Comparison of ENCODE assay signal across 29 mouse cellular contexts in genomic region chr8:96290740-96291139, GRCm38 (mm10).
A peak's percentile ranks its signal among the peaks of the same experiment; 100 is the strongest.
DNase-seq lines count a peak whose midpoint lies in the region; ATAC-seq and TF ChIP-seq lines count a peak whose summit lies in the region.
"Had no signal": no experiment of that assay in that cellular context is flagged by ENCODE, and none has a peak within 500 bp of the region (broad histone marks: within the 10 kb centered on the region; RNA-seq: fewer than 3 reads in every experiment).

No protein-coding gene starts in this region.

- no peaks in the 10 kb centered on the region for H3K79me2 ChIP-seq in MEL (ENCODE audit: control insufficient read depth, insufficient read depth, low read length, poor library complexity)

- ATAC-seq in lung, embryonic 14.5 days (ENCODE audit: insufficient read depth): no peak
- no peak for ATAC-seq in lung, postnatal 0 days
- no peak for ATAC-seq in forebrain, embryonic 11.5 days (replicated peaks; ENCODE audit: low FRiP score)
- ATAC-seq: forebrain, embryonic 13.5 days; midbrain, embryonic 16.5 days had no signal

- H3K27me3 ChIP-seq in lung, embryonic 14.5 days (ENCODE audit: insufficient read depth, low read length): no peaks in the 10 kb centered on the region
- H3K27me3 ChIP-seq in lung, postnatal 0 days (replicated peaks; ENCODE audit: insufficient read depth, low read length): no peaks in the 10 kb centered on the region
- H3K27me3 ChIP-seq in MEL (ENCODE audit: control insufficient read depth in 1 of 2, insufficient read depth in 2 of 2, low read length in 2 of 2): no peaks in the 10 kb centered on the region; a peak in 1 of 4 replicates
- no peaks in the 10 kb centered on the region for H3K27me3 ChIP-seq in forebrain, embryonic 11.5 days (ENCODE audit: control insufficient read depth, insufficient read depth, low read length)
- H3K27me3 ChIP-seq: embryonic facial prominence, embryonic 15.5 days; forebrain, embryonic 13.5 days; hindbrain, embryonic 13.5 days had no signal

- H3K4me2 ChIP-seq in lung, embryonic 14.5 days: no peak overlapping the region
- H3K4me2 ChIP-seq in lung, postnatal 0 days (replicated peaks; ENCODE audit: low read depth, low read length): no peak overlapping the region
- no peak overlapping the region for H3K4me2 ChIP-seq in forebrain, embryonic 11.5 days (ENCODE audit: low read depth, low read length, severe bottlenecking)
- H3K4me2 ChIP-seq: embryonic facial prominence, embryonic 15.5 days; forebrain, embryonic 13.5 days; heart, embryonic 11.5 days; hindbrain, embryonic 13.5 days; midbrain, embryonic 11.5 days had no signal

- no peak for TF ChIP-seq CTCF in lung, embryonic 14.5 days (IDR thresholded peaks at IDR 0.05; ENCODE audit: low read depth)
- TF ChIP-seq CTCF in lung, postnatal 0 days (IDR thresholded peaks at IDR 0.05): no peak
- TF ChIP-seq CTCF in MEL (IDR thresholded peaks at IDR 0.05 in 2 of 3, conservative IDR thresholded peaks at IDR 0.05 in 1 of 3; ENCODE audit: control insufficient read depth in 1 of 3, insufficient read depth in 1 of 3, low read depth in 2 of 3, low read length in 3 of 3, poor library complexity in 1 of 3, severe bottlenecking in 1 of 3): no peak

- TF ChIP-seq POLR2A in MEL (IDR thresholded peaks at IDR 0.05; ENCODE audit: control insufficient read depth in 1 of 2, insufficient read depth in 1 of 2, low read depth in 1 of 2, low read length in 2 of 2, poor library complexity in 1 of 2): no peak

- TF ChIP-seq RAD21 in MEL (IDR thresholded peaks at IDR 0.05; ENCODE audit: low read depth, low read length): no peak

- TF ChIP-seq EP300 in lung, postnatal 0 days (IDR thresholded peaks at IDR 0.05): no peak
- TF ChIP-seq EP300 in MEL (IDR thresholded peaks at IDR 0.05; ENCODE audit: low read depth in 1 of 2, low read length in 2 of 2): no peak

- no peak overlapping the region for H3K9ac ChIP-seq in lung, embryonic 14.5 days
- H3K9ac ChIP-seq in lung, postnatal 0 days (replicated peaks; ENCODE audit: low read depth): no peak overlapping the region
- no peak overlapping the region for H3K9ac ChIP-seq in MEL (ENCODE audit: control insufficient read depth, low read depth, low read length, poor library complexity, severe bottlenecking)
- H3K9ac ChIP-seq in forebrain, embryonic 11.5 days (ENCODE audit: low read length): no peak overlapping the region
- H3K9ac ChIP-seq: embryonic facial prominence, embryonic 15.5 days; forebrain, embryonic 13.5 days; hindbrain, embryonic 13.5 days; liver, embryonic 14.5 days had no signal

- no peaks in the 10 kb centered on the region for H3K36me3 ChIP-seq in lung, embryonic 14.5 days (ENCODE audit: insufficient read depth)
- H3K36me3 ChIP-seq in lung, postnatal 0 days (ENCODE audit: insufficient read depth, low read length): no peaks in the 10 kb centered on the region
- peaks cover 0 to 3% of the 10 kb centered on the region in 2 experiments; a peak in 1 of 4 replicates for H3K36me3 ChIP-seq in MEL (ENCODE audit: control insufficient read depth in 1 of 2, insufficient read depth in 2 of 2, low read length in 2 of 2)
- no peaks in the 10 kb centered on the region for H3K36me3 ChIP-seq in forebrain, embryonic 11.5 days (ENCODE audit: control insufficient read depth, insufficient read depth, low read length)
- H3K36me3 ChIP-seq: embryonic facial prominence, embryonic 15.5 days; hindbrain, embryonic 13.5 days had no signal

- no peaks in the 10 kb centered on the region for H3K9me3 ChIP-seq in lung, embryonic 14.5 days (ENCODE audit: low read depth, low read length)
- H3K9me3 ChIP-seq in lung, postnatal 0 days (ENCODE audit: low read length): no peaks in the 10 kb centered on the region
- no peaks in the 10 kb centered on the region for H3K9me3 ChIP-seq in MEL (replicated peaks; ENCODE audit: insufficient read depth, low read length)
- H3K9me3 ChIP-seq in forebrain, embryonic 11.5 days (ENCODE audit: control insufficient read depth, low read length): no peaks in the 10 kb centered on the region
- H3K9me3 ChIP-seq: embryonic facial prominence, embryonic 15.5 days; forebrain, embryonic 13.5 days; hindbrain, embryonic 13.5 days had no signal

- no peak overlapping the region for H3K27ac ChIP-seq in lung, embryonic 14.5 days (ENCODE audit: low read depth)
- no peak overlapping the region for H3K27ac ChIP-seq in lung, postnatal 0 days (ENCODE audit: low read length)
- H3K27ac ChIP-seq in MEL (ENCODE audit: control insufficient read depth, low read depth, low read length): no peak overlapping the region
- no peak overlapping the region for H3K27ac ChIP-seq in forebrain, embryonic 11.5 days (ENCODE audit: low read depth, low read length)
- H3K27ac ChIP-seq: embryonic facial prominence, embryonic 15.5 days; forebrain, embryonic 13.5 days; gastrocnemius, adult 2 months; hindbrain, embryonic 13.5 days; layer of hippocampus, adult 2 months; left cerebral cortex, adult 2 months; liver, embryonic 14.5 days had no signal

- no peaks in the 10 kb centered on the region for H3K4me1 ChIP-seq in lung, embryonic 14.5 days (ENCODE audit: insufficient read depth)
- H3K4me1 ChIP-seq in lung, postnatal 0 days (ENCODE audit: insufficient read depth, low read depth, low read length): no peaks in the 10 kb centered on the region
- H3K4me1 ChIP-seq in MEL (ENCODE audit: control insufficient read depth in 1 of 2, insufficient read depth in 2 of 2, low read length in 2 of 2): peaks cover 0 to 3% of the 10 kb centered on the region in 2 experiments; a peak in 2 of 4 replicates
- 0 out of 2 replicates have a peak, but pooled peaks cover 2% of the 10 kb centered on the region for H3K4me1 ChIP-seq in forebrain, embryonic 11.5 days (replicated peaks; ENCODE audit: control insufficient read depth, insufficient read depth, low read length)
- H3K4me1 ChIP-seq: embryonic facial prominence, embryonic 15.5 days had no signal

- DNase-seq in lung, embryonic 14.5 days: peak; percentile 74
- DNase-seq in lung, postnatal 0 days (ENCODE audit: low spot score): no peak
- DNase-seq in MEL (ENCODE audit: low read depth, low spot score): peak; percentile 43
- DNase-seq in embryo, embryonic 10.5 days (ENCODE audit: low spot score): peak; percentile 60
- DNase-seq in hindlimb bud, embryonic 11.5 days (ENCODE audit: extremely low spot score, low read depth, low spot score): peak; percentile 16
- no peak for DNase-seq in adrenal gland, adult 2 months
- DNase-seq in Muller cell, postnatal 12 days (ENCODE audit: inconsistent ontology term): no peak
- DNase-seq in forebrain, embryonic 11.5 days (ENCODE audit: low spot score): no peak
- DNase-seq: adrenal gland, postnatal 10 days; cerebellum, adult 11 months; cerebellum, adult 9-10 months; gastrocnemius, adult 2 months; gastrocnemius, postnatal 36 days; heart, adult 18-20 months; heart, postnatal 36 days; kidney, adult 11 months; kidney, postnatal 36 days; liver; lung, adult 2 months; thymus, adult 2 months had no signal

- no peak overlapping the region for H3K4me3 ChIP-seq in lung, embryonic 14.5 days (ENCODE audit: low read depth, low read length)
- no peak overlapping the region for H3K4me3 ChIP-seq in lung, postnatal 0 days (ENCODE audit: low read depth, low read length)
- H3K4me3 ChIP-seq in MEL (ENCODE audit: control insufficient read depth in 1 of 2, insufficient read depth in 1 of 2, low read depth in 2 of 2, low read length in 2 of 2): no peak overlapping the region
- H3K4me3 ChIP-seq in forebrain, embryonic 11.5 days (ENCODE audit: low read depth, low read length): no peak overlapping the region
- H3K4me3 ChIP-seq: embryonic facial prominence, embryonic 15.5 days; forebrain, embryonic 13.5 days; gastrocnemius, adult 2 months; hindbrain, embryonic 13.5 days; layer of hippocampus, adult 2 months; left cerebral cortex, adult 2 months had no signal

TF ChIP-seq in MEL, 35 proteins besides CTCF, POLR2A, EP300 and RAD21:
- TF ChIP-seq USF2 (IDR thresholded peaks at IDR 0.05; ENCODE audit: borderline replicate concordance in 1 of 2, insufficient read depth in 1 of 2, low read depth in 1 of 2, low read length in 2 of 2): peak in 1 of 2 experiments; percentile 60; a peak in 2 of 4 replicates
- TF ChIP-seq USF1 (IDR thresholded peaks at IDR 0.05; ENCODE audit: low read depth, low read length): peak; percentile 89
- peak; percentile 75 for TF ChIP-seq MXI1 (IDR thresholded peaks at IDR 0.05; ENCODE audit: low read depth, low read length)
- TF ChIP-seq POLR2AphosphoS5 (IDR thresholded peaks at IDR 0.05; ENCODE audit: borderline replicate concordance, low read depth, low read length): no peak
- no peak for TF ChIP-seq POLR2AphosphoS2 (IDR thresholded peaks at IDR 0.05; ENCODE audit: low read length)
- TF ChIP-seq SIN3A (IDR thresholded peaks at IDR 0.05; ENCODE audit: low read length): peak; percentile 53; the same call in 1 of the 2 replicates

Comparison
In these comparisons a context has a peak if more than half of its experiments do, and no peak if none do; other contexts are left out.
1. DNase-seq: peak in lung, embryonic 14.5 days (single experiment), MEL (single experiment), embryo, embryonic 10.5 days (single experiment) and hindlimb bud, embryonic 11.5 days (single experiment); none in lung, postnatal 0 days (single experiment), adrenal gland, adult 2 months (single experiment), Muller cell, postnatal 12 days (single experiment) and forebrain, embryonic 11.5 days (single experiment).